Mouse (Mus musculus) lung, adult 2 months (tissue): ENCODE measurements around the gene Gpr88.

ENCODE experiments used
- CTCF ChIP-seq: fragments of 200-500 bp; IDR thresholded peaks from 2 replicates; pipeline ENCODE4 v1.5.1; 2011; ENCODE audit warnings: mild to moderate bottlenecking, low read length, control low read depth; ENCODE audit not compliant: insufficient read depth
- POLR2A ChIP-seq: fragments of 200-500 bp; IDR thresholded peaks from 2 replicates; pipeline ENCODE4 v1.6.1; 2011; ENCODE audit warnings: low read depth, mild to moderate bottlenecking, control low read depth, low read length, borderline replicate concordance; ENCODE audit errors: extremely low read depth

- no peak for TF ChIP-seq CTCF
- no peak for TF ChIP-seq POLR2A
These were observed 1.6 kb downstream of the Gpr88 start for GRCm38 (mm10) chr3:116251481-116252254.
